Mouse (Mus musculus) splenic B cell, adult 2 months (primary cell): ENCODE results near the gene Wsb1.
A peak's percentile ranks its signal among the peaks of the same experiment; 100 is the strongest.
"Not testable (repeated sequence)": the region's sequence is repeated elsewhere in the genome, so short reads cannot be mapped to it uniquely, and the experiment has no call there.

Experiments
- DNase-seq: peaks from one replicate; pipeline ENCODE4 v3.0.0-alpha.2; 2011; ENCODE audit warnings: low read depth, low spot score
- H3K27me3 ChIP-seq: 2 replicates; pipeline ENCODE4 v1.6.1; 2012; ENCODE audit warnings: mild to moderate bottlenecking, low read length, moderate library complexity, mixed read lengths; ENCODE audit not compliant: control insufficient read depth, poor library complexity, insufficient read depth, severe bottlenecking
- H3K36me3 ChIP-seq: 2 replicates; pipeline ENCODE4 v1.6.1; 2012; ENCODE audit warnings: mild to moderate bottlenecking, low read length, moderate library complexity, mixed read lengths; ENCODE audit not compliant: control insufficient read depth, poor library complexity, insufficient read depth, severe bottlenecking

The Wsb1 gene

DNA sequence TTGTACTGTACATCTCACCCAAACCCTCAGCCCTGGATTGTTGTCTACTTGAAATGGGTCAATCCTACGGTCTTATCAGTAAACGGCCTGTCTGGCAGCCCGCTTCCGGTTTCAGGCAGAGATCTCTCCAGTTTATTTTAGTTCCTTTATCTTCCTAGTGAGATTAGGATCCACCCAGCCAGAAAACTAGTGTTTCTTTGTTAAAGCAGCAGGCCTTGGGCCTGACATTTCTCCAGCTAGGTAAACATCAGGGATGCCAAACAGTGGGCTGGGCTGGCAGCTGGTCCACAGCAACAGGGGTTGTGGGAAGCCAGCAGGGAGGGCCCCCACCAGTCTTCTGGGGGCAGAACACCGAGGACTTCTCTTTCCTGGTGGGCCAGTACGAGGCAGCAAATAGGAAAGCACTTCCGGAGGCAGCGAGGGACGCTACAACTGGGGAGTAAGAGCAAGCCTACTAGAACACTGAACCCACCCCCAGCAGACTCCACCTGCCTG is 31.9 kb upstream of the Wsb1 start:
- H3K36me3 ChIP-seq = no peaks in the 10 kb centered on the region

DNA sequence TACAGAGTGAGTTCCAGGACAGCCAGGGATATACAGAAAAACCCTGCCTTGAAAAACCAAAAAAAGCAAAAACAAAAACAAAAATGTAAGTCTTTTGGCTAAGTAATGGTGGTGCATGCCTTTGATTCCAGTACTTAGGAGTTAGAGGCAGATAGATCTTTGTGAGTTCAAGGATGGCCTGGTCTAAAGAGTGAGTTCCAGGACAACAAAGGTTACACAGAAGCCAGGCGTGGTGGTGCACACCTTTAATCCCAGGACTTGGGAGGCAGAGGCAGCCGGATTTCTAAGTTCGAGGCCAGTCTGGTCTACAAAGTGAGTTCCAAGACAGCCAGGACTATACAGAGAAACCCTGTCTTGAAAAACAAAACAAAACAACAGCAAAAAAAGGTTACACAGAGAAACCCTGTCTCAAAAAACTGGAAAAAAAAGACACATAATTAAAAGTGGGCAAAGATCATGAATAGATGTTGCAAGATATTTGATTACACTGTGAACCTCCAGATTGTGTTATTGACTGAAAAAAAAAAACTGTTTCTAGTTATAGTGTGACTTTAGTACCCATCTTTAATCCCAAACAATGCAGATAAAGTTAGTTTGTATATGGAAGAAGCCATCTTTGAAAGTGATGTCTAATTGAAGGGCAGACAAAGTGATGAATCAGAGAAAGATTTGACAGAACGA is 29.0 kb upstream of the Wsb1 start:
- Histone ChIP-seq H3K27me3 (no peaks in the 10 kb centered on the region), H3K36me3 (no peaks in the 10 kb centered on the region)
- no peak for DNase-seq

More for the DNA sequence above, 31.9 kb upstream of the Wsb1 start:
- no peaks in the 10 kb centered on the region for H3K27me3 ChIP-seq
- peak; percentile 17 for DNase-seq

DNA sequence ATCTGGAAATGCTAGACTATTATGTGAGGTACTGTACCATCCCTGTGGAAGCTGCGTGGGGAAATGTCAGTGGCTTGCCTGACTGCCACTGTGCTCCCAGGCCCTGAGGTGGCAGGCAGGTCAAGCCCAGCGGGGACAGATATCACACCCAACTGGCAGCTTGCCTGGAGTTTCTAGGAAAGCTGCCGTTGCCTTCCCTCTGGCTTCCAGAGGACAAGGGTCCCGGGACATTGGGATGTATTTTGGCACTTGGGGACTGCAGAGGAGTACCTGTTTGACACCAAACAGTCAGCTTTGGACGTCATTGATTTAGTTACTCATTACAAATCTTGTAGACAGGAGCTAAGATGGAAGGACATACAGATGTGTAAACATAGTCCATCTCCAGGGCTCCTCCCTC is 26.9 kb upstream of the Wsb1 start:
- H3K36me3 ChIP-seq = no peaks in the 10 kb centered on the region
- DNase-seq = no peak
- H3K27me3 ChIP-seq = no peaks in the 10 kb centered on the region

DNA sequence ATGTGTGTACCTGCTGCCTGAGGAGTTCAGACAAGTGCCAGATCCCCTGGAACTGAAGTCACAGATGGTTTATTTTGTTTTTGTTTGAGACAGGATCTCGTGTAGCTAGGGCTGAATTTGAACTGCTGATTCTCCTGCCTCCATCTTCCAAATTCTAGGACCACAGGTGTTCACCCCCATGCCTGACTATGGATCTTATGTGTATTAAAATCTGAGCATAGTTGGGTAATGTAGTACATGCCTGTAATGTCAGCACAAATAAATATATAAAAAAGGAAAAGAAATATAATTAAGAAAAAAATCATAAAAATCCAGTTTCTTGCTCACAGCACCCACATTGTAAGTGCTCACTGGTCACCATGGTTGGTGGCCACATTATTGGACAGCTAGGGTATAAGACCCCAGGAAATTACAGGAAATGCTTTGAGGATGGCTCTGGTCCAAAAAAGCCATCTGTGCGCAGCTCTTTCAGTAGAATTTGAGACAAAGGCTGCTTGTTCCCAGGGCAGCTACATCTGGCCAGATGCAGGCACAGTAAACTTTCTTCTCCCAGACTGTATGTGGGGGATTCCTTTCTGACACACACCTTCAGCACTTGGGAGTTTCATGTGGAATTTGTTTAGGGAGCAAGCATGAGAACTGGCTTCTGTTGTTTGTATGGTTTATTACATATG is 25.4 kb upstream of the Wsb1 start:
- DNase-seq = no peak
- H3K27me3 ChIP-seq = no peaks in the 10 kb centered on the region
- H3K36me3 ChIP-seq = no peaks in the 10 kb centered on the region

DNA sequence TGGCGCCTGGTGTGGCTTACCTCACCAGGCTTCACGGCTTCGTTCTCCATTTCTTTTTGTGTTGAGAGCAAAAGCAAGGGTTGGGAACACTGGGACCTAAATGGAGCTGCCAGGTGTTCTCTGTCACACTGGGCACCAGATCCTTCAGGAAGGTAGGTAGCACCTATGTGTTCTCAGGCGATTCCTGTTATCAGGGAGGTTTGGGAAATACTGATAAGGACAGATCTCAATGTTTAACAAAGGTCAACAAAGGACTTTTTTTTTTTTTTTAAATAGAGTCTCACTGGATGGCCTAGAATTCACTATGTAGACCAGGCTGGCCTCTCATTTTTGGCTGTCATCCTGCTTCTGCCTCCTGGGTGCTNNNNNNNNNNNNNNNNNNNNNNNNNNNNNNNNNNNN is 19.3 kb upstream of the Wsb1 start:
- Histone ChIP-seq H3K36me3 (no peaks in the 10 kb centered on the region), H3K27me3 (no peaks in the 10 kb centered on the region)
- no peak for DNase-seq

- Histone ChIP-seq H3K27me3 (no peaks in the 10 kb centered on the region), H3K36me3 (no peaks in the 10 kb centered on the region)
- DNase-seq = no peak
Measured at GRCm38 (mm10) chr11:79273039-79273438, 18.6 kb upstream of the Wsb1 start.

DNA sequence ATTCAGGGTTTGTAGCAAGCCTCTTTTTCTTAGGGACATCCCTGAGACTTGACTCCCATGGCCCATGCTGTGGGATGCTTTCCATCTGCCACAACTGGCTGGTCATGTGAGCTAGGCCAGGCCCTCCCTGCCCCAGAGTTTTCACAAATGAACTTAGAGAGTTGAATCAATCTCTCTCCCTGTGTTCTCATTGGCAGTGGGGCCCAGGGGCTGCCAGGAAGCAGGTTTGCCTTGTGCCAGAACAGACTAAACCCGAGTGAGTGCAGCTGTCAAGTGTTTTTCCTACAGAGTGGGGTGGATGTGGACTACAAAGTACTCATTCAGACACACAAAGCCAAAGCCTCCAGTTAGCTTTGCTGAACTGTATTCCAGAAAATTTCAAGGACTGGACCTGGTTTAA is 12.7 kb upstream of the Wsb1 start:
- DNase-seq = no peak
- Histone ChIP-seq H3K36me3 (no peaks in the 10 kb centered on the region), H3K27me3 (no peaks in the 10 kb centered on the region)

- no peaks in the 10 kb centered on the region for H3K36me3 ChIP-seq
- DNase-seq = no peak
- H3K27me3 ChIP-seq = no peaks in the 10 kb centered on the region
Measured at GRCm38 (mm10) chr11:79264376-79264775, 9.9 kb upstream of the Wsb1 start.

GRCm38 (mm10) chr11:79260126-79260525 is 5.7 kb upstream of the Wsb1 start:
- H3K27me3 ChIP-seq, DNase-seq, H3K36me3 ChIP-seq: not testable (repeated sequence)

DNA sequence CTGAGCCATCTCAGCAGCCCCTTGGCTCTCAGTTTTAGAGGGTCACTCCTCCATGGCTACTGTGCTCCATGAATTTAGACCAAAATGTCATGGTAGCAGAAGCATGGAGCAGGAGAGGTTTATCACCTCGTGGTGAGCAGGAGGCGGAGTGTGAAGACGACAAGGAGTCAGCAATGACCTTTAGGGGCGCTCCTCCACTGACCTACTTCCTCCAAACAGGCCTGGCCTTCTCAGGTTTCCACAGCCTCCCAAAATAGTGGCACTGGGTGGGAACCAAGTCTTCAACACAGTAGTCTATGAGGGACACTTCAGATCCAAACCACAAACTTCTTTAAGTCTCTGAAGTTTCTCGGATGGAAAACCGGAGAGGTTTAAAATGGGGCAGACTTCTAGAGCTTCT is 4.3 kb upstream of the Wsb1 start:
- Histone ChIP-seq H3K27me3 (no peaks in the 10 kb centered on the region), H3K36me3 (no peaks in the 10 kb centered on the region)
- DNase-seq = no peak

DNA sequence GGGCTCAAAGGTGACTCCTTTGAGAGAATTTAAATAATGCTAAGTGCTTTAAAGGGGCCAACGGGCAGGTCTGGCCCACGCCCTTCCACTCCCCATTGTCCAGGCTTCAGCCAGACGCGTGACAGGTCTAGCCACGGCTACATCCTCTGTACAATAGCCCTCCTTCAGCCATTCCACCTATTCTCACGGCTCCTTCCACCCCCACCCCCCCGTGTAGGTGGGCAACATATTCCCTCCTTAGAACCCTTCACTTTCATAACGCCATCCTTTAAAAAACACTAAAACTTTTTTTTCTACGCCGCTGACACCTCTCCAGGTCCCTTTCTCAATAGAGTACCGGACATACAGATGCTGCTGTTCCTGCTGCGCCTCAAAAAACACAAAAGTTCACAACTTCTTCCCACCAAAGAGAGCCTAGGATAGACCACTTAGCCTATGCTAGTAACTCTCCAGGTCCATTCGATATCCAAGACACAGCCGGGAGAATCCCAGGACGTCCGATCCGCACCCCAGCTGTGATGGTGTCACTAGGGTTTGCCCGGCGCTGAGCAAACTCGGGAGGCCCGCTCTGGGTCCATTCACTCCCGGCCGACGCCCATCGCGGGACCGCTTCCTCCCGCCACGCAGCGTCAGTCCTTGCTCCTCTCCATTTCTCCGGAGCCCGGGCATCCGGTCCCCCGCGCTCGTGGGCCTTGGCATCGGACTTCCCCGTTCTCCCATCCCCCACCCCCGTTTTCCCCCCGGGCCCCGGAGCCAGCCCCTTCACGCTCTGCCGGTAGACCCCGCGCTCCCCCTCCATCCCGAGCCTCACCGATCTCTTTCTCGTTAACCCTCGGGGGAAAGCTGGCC is 705 bp downstream of the Wsb1 start:
- Histone ChIP-seq H3K36me3 (0 out of 2 replicates have a peak, but pooled peaks cover 2% of the 10 kb centered on the region), H3K27me3 (no peaks in the 10 kb centered on the region)
- no peak for DNase-seq

DNA sequence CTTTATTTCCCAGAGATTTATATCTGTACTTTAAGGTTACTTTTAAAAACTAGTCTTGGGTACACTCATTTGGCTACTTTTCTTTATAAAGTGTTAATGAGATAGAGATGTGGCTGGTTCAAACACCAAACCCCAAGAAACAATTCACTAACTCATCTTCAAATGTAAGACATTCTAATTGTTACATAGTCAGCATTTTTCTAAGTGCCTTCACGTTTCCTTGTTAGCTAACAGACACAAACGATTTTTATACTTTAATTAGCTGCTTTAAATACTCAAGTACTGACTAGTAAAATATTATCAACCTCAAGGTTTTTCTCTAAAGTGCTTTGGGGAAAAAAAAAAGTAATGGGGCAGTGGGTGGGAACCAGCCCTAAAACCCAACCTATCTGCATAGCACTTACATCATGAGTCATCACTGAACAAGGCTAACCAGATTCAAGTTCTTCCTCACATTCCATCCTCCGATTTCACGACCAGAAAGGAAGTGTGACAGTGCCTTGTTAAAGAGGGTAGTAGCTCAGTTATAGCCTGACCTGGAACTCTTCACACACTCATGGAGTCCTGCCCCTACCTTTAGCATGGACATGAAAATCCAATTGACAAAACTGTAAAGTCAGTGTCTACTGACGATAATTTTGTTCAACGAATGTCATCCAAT is 1.5 kb downstream of the Wsb1 start:
- Histone ChIP-seq H3K27me3 (no peaks in the 10 kb centered on the region), H3K36me3 (0 out of 2 replicates have a peak, but pooled peaks cover 2% of the 10 kb centered on the region)
- peak; percentile 45 for DNase-seq

DNA sequence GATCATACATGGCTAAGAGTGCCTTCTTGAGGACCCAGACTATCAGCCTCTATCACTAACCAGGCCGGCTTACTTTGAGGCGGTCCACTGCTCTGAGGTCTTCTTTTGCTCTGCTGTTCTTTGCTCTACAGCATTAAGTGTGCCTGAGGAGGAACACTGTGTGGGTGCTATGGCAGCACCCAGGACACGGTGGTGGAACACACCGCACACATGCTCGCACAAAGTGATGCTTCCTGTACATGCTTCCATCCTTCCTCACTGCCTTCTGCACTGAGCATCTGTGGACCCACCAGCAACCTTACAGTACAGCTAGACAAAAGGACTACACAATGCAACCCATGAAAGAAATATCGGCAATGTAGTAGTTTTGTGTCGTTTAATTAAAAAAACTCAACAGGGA is 15.4 kb downstream of the Wsb1 start:
- Histone ChIP-seq H3K27me3 (no peaks in the 10 kb centered on the region), H3K36me3 (peaks cover 13% of the 10 kb centered on the region)
- DNase-seq = no peak

GRCm38 (mm10) chr11:79238398-79238752 is 16.1 kb downstream of the Wsb1 start:
- DNase-seq = no peak
- Histone ChIP-seq H3K27me3 (no peaks in the 10 kb centered on the region), H3K36me3 (peaks cover 13% of the 10 kb centered on the region)
